Mouse (Mus musculus): ENCODE measurements around the gene Sec14l1. TPM values are rescaled to one million over a fixed set of nuclear protein-coding genes. Genes with fewer than 3 reads are reported as not detected.

The Sec14l1 gene
- total RNA-seq, 1 experiment from 2014 or later: 15.1 TPM

- ATAC-seq (replicated peaks in 1 of 2; ENCODE audit: insufficient read depth in 1 of 2, low FRiP score in 2 of 2, low TSS enrichment in 1 of 2, low read depth in 1 of 2, poor library complexity in 2 of 2, severe bottlenecking in 2 of 2): no peak
These were observed 64.9 kb downstream of the Sec14l1 start for GRCm38 (mm10) chr11:117179902-117180301.

GRCm38 (mm10) chr11:117182808-117183207 is 67.8 kb downstream of the Sec14l1 start:
- no peak for ATAC-seq (replicated peaks in 1 of 2; ENCODE audit: insufficient read depth in 1 of 2, low FRiP score in 2 of 2, low TSS enrichment in 1 of 2, low read depth in 1 of 2, poor library complexity in 2 of 2, severe bottlenecking in 2 of 2)

- no peak for ATAC-seq (replicated peaks in 1 of 2; ENCODE audit: insufficient read depth in 1 of 2, low FRiP score in 2 of 2, low TSS enrichment in 1 of 2, low read depth in 1 of 2, poor library complexity in 2 of 2, severe bottlenecking in 2 of 2)
These were observed 68.3 kb downstream of the Sec14l1 start for GRCm38 (mm10) chr11:117183299-117183698.

DNA sequence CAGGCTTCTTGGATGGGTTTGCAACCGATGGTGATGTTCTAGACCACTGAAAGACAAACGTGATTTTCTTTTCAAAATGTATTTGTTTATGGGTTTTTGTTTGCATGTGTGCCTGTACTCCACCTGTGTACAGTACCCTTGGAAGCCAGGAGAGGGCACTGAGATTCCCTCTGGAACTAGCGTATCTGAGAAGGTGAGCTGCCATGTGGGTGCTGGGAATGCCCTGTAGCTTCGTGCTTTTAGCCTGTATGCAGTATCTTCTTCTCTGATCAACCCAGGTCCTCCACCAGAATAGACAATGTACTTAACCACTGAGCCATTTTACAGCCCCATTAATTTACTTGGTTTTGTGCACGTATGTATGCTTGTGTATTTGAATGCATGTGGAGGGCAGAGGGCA is 68.9 kb downstream of the Sec14l1 start:
- ATAC-seq (replicated peaks in 1 of 2; ENCODE audit: insufficient read depth in 1 of 2, low FRiP score in 2 of 2, low TSS enrichment in 1 of 2, low read depth in 1 of 2, poor library complexity in 2 of 2, severe bottlenecking in 2 of 2): no peak

DNA sequence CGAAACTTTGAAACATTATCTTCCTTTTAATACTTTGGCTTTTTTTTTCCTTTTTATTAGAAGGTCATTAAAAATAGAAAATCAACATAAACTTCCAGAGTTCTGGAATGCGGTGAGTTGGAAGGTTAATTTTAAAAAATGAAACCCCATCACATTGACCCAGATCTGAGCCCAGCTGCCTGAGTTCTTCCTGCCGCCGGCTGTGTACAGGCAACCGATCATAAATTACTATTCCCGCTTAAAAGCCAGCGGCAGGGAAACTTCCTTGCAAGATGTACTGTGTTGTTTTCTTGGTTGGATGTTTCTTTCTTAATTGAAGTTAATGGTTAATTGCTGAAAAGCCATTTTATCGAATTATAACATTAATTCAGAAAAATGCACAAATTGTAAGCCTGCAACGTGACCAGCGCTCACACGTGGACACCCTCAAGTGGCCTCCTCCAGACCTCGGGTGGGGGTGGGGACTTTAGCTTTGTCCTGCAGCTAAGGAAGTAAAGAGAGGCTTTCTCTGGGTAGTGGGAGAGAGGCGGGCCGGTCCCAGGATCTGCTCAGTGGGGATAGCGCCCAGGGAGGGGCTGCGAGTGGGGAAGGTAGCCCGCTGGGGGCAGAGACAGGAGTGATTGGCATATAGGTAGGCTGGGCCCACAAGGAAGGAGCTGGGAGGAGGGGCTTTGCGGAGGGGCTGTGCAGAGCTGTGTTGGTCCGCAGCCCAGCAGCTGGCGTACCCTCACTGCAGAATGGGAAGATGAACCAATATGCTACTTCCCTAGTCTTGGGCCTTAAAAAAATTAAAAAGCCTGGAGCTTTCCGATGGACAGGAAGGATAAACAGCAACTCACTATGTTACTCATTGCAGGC is 70.3 kb downstream of the Sec14l1 start:
- ATAC-seq (replicated peaks in 1 of 2; ENCODE audit: insufficient read depth in 1 of 2, low FRiP score in 2 of 2, low TSS enrichment in 1 of 2, low read depth in 1 of 2, poor library complexity in 2 of 2, severe bottlenecking in 2 of 2): peak in 1 of 2 experiments; percentile 14; a peak in 1 of 4 replicates

GRCm38 (mm10) chr11:117191524-117191923 is 76.6 kb downstream of the Sec14l1 start:
- ATAC-seq (replicated peaks in 1 of 2; ENCODE audit: insufficient read depth in 1 of 2, low FRiP score in 2 of 2, low TSS enrichment in 1 of 2, low read depth in 1 of 2, poor library complexity in 2 of 2, severe bottlenecking in 2 of 2): no peak

DNA sequence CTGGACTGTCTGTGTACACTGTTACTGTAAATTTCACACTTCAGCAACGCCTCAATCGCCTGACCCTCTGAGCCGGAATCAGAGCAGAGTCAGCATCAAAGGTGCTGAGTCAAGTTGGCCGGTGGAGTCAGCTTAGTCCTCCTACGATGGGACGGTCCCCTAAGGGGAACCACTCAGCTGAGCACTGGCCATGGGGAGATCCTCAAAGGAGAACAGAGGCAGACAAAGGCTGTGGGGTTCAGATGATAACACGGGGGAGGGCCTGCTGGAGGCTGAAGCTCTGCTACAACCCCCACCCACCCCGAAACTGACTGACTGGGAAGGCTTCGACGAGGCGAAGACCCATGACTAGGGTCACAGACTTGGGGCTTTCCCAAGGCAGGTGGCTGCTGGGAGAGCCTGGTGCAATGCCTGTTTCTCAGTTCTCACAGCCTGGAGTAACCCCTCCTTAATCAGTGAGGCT is 79.5 kb downstream of the Sec14l1 start:
- ATAC-seq (replicated peaks in 1 of 2; ENCODE audit: insufficient read depth in 1 of 2, low FRiP score in 2 of 2, low TSS enrichment in 1 of 2, low read depth in 1 of 2, poor library complexity in 2 of 2, severe bottlenecking in 2 of 2): no peak

GRCm38 (mm10) chr11:117195616-117196015 is 80.6 kb downstream of the Sec14l1 start:
- ATAC-seq (replicated peaks in 1 of 2; ENCODE audit: insufficient read depth in 1 of 2, low FRiP score in 2 of 2, low TSS enrichment in 1 of 2, low read depth in 1 of 2, poor library complexity in 2 of 2, severe bottlenecking in 2 of 2): no peak

DNA sequence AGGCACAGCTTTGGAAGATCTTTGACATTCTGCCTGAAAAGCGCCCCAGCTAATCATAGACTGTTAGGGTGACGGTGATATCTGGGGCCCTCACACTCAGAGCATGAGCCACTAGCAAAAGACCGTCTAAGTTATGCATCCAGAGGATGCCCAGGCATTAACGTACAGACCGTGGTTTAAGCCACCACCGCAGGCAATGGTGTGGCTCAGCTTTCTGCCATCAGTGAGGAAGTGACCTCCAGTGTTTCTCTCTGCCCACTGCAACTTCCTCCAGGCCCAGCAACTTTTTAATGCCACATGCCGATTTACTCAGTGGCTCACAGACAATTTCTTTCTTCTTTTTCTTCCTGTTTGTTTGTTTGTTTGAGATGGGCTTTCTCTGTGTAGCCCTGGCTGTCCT is 81.7 kb downstream of the Sec14l1 start:
- ATAC-seq (replicated peaks in 1 of 2; ENCODE audit: insufficient read depth in 1 of 2, low FRiP score in 2 of 2, low TSS enrichment in 1 of 2, low read depth in 1 of 2, poor library complexity in 2 of 2, severe bottlenecking in 2 of 2): no peak; a peak in 1 of 4 replicates

DNA sequence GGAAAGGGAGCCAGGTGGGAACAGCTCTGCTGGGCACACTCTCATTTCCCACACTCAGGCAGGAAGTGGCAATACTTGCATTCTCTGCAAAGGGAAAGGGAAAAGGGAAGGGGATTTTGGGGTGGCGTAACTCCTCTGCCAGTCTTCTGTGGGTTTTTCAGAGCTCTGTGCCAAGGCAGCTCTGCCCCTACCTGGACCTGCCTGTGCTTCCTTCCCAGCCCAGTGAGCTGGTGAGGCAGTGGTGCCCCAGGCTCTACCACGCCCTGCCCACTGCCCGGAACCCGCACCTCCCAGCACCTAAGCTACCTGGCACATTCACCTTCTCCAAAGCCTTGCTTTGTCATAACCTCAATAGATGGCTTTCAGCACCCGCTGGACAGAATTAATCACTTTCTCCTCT is 83.2 kb downstream of the Sec14l1 start:
- ATAC-seq (replicated peaks in 1 of 2; ENCODE audit: insufficient read depth in 1 of 2, low FRiP score in 2 of 2, low TSS enrichment in 1 of 2, low read depth in 1 of 2, poor library complexity in 2 of 2, severe bottlenecking in 2 of 2): peak; percentile 51; a peak in 3 of 4 replicates

GRCm38 (mm10) chr11:117199282-117200175 is 84.6 kb downstream of the Sec14l1 start, which contains the start of gene Sept9:
Gene Sept9 (plus strand): TSS chr11:117199661.
- no peak for ATAC-seq (replicated peaks in 1 of 2; ENCODE audit: insufficient read depth in 1 of 2, low FRiP score in 2 of 2, low TSS enrichment in 1 of 2, low read depth in 1 of 2, poor library complexity in 2 of 2, severe bottlenecking in 2 of 2)

DNA sequence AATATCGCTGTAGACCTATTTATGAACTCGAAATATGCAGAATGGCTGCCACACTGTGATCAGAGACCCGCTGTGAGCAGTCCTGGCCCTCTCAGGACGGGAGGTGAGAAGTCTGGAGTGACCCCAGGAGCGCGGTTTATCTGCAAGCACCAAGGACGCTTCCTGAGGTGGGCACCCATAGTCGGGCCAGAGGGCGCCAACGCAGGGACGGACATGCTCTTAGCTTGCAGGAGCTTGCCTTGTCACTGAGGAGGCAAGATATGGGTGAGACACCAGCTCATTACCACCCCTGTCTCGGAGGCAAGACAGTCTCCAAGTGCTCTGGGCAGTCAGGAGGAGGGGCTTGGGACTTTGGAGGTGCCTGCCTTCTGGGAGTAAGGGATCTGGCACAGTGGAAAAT is 86.9 kb downstream of the Sec14l1 start:
- no peak for ATAC-seq (replicated peaks in 1 of 2; ENCODE audit: insufficient read depth in 1 of 2, low FRiP score in 2 of 2, low TSS enrichment in 1 of 2, low read depth in 1 of 2, poor library complexity in 2 of 2, severe bottlenecking in 2 of 2)

DNA sequence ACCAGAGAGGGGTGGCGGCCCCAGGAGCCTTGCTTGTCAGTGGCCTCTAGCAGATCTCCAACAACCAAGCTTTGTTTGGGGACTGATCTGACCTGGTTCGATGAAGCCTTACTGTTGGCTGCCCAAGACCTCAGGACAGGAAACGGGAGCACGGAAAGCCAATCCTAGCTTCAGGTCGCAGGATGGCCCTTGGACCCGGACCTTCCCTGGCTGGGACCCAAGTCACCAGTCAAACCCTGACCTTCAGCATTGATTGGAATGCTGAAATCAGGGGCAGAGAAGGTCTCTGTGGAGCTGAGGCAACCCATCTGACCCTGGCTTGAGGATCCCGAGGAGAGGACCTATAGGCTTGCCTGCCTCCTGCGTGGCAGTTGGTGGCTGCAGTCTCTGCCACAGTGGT is 89.6 kb downstream of the Sec14l1 start:
- no peak for ATAC-seq (replicated peaks in 1 of 2; ENCODE audit: insufficient read depth in 1 of 2, low FRiP score in 2 of 2, low TSS enrichment in 1 of 2, low read depth in 1 of 2, poor library complexity in 2 of 2, severe bottlenecking in 2 of 2)

DNA sequence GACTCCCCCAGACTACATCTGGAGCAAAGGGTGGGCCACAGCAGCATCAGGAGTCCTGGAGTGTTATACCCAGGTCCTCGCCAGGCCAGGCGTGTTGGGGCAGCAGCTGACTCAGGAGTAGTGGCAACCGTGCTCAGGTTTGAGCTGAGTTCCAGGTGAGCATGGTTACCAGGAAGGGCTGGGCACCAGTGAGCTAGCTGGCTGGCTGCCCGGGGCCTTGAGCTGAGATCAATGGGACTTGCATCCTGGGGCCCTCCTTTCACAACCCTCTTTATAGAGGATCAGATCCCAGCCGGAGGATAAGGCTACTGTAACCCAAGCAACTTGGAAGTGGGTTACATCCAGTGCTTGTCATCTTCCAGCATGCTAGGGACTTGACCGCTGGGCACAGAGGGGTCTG is 90.1 kb downstream of the Sec14l1 start:
- ATAC-seq (replicated peaks in 1 of 2; ENCODE audit: insufficient read depth in 1 of 2, low FRiP score in 2 of 2, low TSS enrichment in 1 of 2, low read depth in 1 of 2, poor library complexity in 2 of 2, severe bottlenecking in 2 of 2): no peak

DNA sequence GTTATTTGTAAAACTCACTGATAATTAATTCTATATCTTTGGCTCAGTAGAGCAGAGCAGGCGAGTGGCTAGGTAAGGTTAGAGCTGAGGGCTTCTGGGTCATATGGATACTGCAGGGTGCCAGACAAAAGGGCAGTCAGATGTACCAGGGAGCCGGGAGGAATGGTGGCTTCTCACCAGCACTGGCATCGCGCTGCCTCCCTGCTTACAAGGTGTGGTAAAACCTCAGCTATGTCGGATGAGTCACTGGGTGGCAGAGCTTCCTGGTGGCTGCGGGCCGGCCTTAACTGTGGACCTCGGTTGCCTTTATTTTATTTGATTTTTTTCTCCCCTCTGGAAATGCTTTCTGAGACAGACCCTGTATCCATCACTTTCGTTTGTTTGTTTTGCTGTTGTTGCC is 90.5 kb downstream of the Sec14l1 start:
- no peak for ATAC-seq (replicated peaks in 1 of 2; ENCODE audit: insufficient read depth in 1 of 2, low FRiP score in 2 of 2, low TSS enrichment in 1 of 2, low read depth in 1 of 2, poor library complexity in 2 of 2, severe bottlenecking in 2 of 2)

GRCm38 (mm10) chr11:117207436-117207835 is 92.5 kb downstream of the Sec14l1 start:
- ATAC-seq (replicated peaks in 1 of 2; ENCODE audit: insufficient read depth in 1 of 2, low FRiP score in 2 of 2, low TSS enrichment in 1 of 2, low read depth in 1 of 2, poor library complexity in 2 of 2, severe bottlenecking in 2 of 2): no peak

- ATAC-seq (replicated peaks in 1 of 2; ENCODE audit: insufficient read depth in 1 of 2, low FRiP score in 2 of 2, low TSS enrichment in 1 of 2, low read depth in 1 of 2, poor library complexity in 2 of 2, severe bottlenecking in 2 of 2): no peak
These were observed 93.2 kb downstream of the Sec14l1 start for GRCm38 (mm10) chr11:117208151-117208673.

All from hematopoietic stem cell, adult 5-6 weeks (primary cell).